Mouse (Mus musculus): ENCODE data around the gene H2-T23.
"Not testable (repeated sequence)": the region's sequence is repeated elsewhere in the genome, so short reads cannot be mapped to it uniquely, and the experiment has no call there.

DNA sequence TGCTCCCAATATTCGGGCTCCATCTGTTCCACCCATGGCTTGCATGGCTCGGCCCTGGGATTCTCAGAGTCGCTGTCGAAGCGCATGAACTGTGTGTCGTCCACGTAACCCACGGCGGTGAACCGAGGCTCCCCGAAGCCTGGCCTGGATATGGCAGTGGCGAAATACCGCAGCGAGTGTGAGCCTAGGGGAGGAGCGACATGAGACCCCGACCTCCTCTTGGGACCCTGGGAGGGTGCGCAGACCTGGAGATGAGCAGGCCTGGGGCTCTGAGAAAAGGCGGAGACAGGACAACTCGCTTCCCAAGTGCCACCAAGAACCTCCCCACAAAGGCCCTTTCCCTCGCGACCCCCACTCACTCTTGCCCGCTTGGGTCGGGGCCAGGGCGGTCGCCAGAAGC, 25.3 kb upstream of the H2-T23 start:
- TF ChIP-seq POLR2A (IDR thresholded peaks at IDR 0.05; ENCODE audit: insufficient read depth, low read length); EP300 (IDR thresholded peaks at IDR 0.05; ENCODE audit: insufficient read depth, low read depth, low read length): not testable (repeated sequence)

Measured in ES-Bruce4 (cell line).